Mouse (Mus musculus) stomach, embryonic 16.5 days (tissue): Measurements from ENCODE around the gene Grik5. TPM values are rescaled to one million over a fixed set of nuclear protein-coding genes. Genes with fewer than 3 reads are reported as not detected.

Source experiments
- ATAC-seq: fragments of 200-750 bp; cut with Nextera tagmentation; 2 replicates; pipeline ENCODE4 v1.8.0; 2017; ENCODE audit warnings: moderate number of reproducible peaks, moderate TSS enrichment; ENCODE audit not compliant: insufficient read depth, low FRiP score
- H3K27ac ChIP-seq: fragments of 300-500 bp; sonication (generic); 2 replicates; pipeline ENCODE4 v1.5.1; 2014; ENCODE audit warnings: low read length
- H3K27me3 ChIP-seq: fragments of 300-500 bp; sonication (generic); 2 replicates; pipeline ENCODE4 v1.6.1; 2014; ENCODE audit warnings: low read length, control low read depth, mixed read lengths; ENCODE audit not compliant: control insufficient read depth, insufficient read depth
- H3K36me3 ChIP-seq: fragments of 300-500 bp; sonication (generic); 2 replicates; pipeline ENCODE4 v1.6.1; 2014; ENCODE audit warnings: low read length; ENCODE audit not compliant: control insufficient read depth, insufficient read depth
- H3K4me1 ChIP-seq: fragments of 300-500 bp; sonication (generic); 2 replicates; pipeline ENCODE4 v1.6.1; 2014; ENCODE audit warnings: low read length, control low read depth, mixed read lengths; ENCODE audit not compliant: control insufficient read depth, insufficient read depth
- H3K4me2 ChIP-seq: fragments of 300-500 bp; sonication (generic); 2 replicates; pipeline ENCODE4 v1.6.1; 2014; ENCODE audit warnings: low read depth, low read length, mixed read lengths
- H3K4me3 ChIP-seq: fragments of 300-500 bp; sonication (generic); replicated peaks from 2 replicates; pipeline ENCODE4 v1.5.1; 2014; ENCODE audit warnings: mild to moderate bottlenecking, low read length
- H3K9ac ChIP-seq: fragments of 300-500 bp; sonication (generic); 2 replicates; pipeline ENCODE4 v1.6.1; 2014; ENCODE audit warnings: low read length
- H3K9me3 ChIP-seq: fragments of 300-500 bp; sonication (generic); replicated peaks from 2 replicates; pipeline ENCODE4 v1.6.1; 2016; ENCODE audit warnings: low read length, control low read depth; ENCODE audit not compliant: control insufficient read depth
- WGBS: fragments of 180-500 bp; shearing (Covaris S2); extraction: QIAGEN DNeasy Blood & Tissue Kit; methylation state at CpG from one replicate; pipeline ENCODE4 v1.1.7; 2014; 5-methylcytosine and 5-hydroxymethylcytosine counted together
- polyA plus RNA-seq: library from polyadenylated mRNA; unstranded; fragments of >200 nt; fragmentation: Nextera tagmentation; extraction: Ambion mirVana; gene quantifications from 2 replicates; pipeline ENCODE4 v1.2.1, GENCODE M21; 2015

Grik5 gene
- polyA plus RNA-seq, 1 experiment from 2014 or later: 4.0 TPM

- H3K27ac ChIP-seq: no peak overlapping the region
- no peak overlapping the region for H3K4me3 ChIP-seq
- no peaks in the 10 kb centered on the region for H3K9me3 ChIP-seq
- H3K27me3 ChIP-seq: no peaks in the 10 kb centered on the region
- H3K9ac ChIP-seq: no peak overlapping the region
- no peak for ATAC-seq
- no peak overlapping the region for H3K4me2 ChIP-seq
- 72% methylated on average over 14 of the region's 14 CpGs for WGBS
- H3K36me3 ChIP-seq: no peaks in the 10 kb centered on the region
- no peaks in the 10 kb centered on the region for H3K4me1 ChIP-seq
These were observed 84.2 kb downstream of the Grik5 start for GRCm38 (mm10) chr7:24987941-24988340.

GRCm38 (mm10) chr7:24985799-24986198, 86.3 kb downstream of the Grik5 start:
- H3K27me3 ChIP-seq: no peaks in the 10 kb centered on the region
- 73% methylated on average over 5 of the region's 5 CpGs for WGBS
- ATAC-seq: no peak
- no peak overlapping the region for H3K4me3 ChIP-seq
- no peak overlapping the region for H3K27ac ChIP-seq
- H3K9me3 ChIP-seq: no peaks in the 10 kb centered on the region
- no peak overlapping the region for H3K4me2 ChIP-seq
- H3K9ac ChIP-seq: no peak overlapping the region
- no peaks in the 10 kb centered on the region for H3K36me3 ChIP-seq
- no peaks in the 10 kb centered on the region for H3K4me1 ChIP-seq

DNA sequence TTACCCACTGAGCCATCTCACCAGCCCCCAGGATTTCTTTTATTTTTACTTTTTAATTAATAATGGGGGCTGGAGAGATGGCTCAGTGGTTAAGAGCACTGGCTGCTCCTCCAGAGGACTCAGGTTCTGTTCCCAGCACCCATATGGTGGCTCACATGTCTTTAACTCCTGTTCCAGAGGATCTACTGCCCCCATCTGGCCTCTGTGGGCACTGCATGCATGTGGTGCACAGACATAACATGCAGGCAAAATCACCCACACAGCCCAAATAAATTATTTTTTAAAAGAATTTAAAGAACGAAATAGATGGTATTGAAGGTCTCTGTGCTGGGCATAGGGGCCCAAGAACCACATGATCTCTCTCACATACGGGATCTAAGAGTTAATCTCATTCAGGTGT, 87.8 kb downstream of the Grik5 start:
- no peaks in the 10 kb centered on the region for H3K4me1 ChIP-seq
- ATAC-seq: no peak
- no peaks in the 10 kb centered on the region for H3K9me3 ChIP-seq
- H3K27me3 ChIP-seq: no peaks in the 10 kb centered on the region
- no peak overlapping the region for H3K27ac ChIP-seq
- H3K36me3 ChIP-seq: no peaks in the 10 kb centered on the region
- no peak overlapping the region for H3K4me3 ChIP-seq
- H3K9ac ChIP-seq: no peak overlapping the region
- H3K4me2 ChIP-seq: no peak overlapping the region
- 84% methylated on average over 2 of the region's 2 CpGs for WGBS

- Histone ChIP-seq H3K27me3 (no peaks in the 10 kb centered on the region), H3K4me2 (no peak overlapping the region), H3K36me3 (no peaks in the 10 kb centered on the region), H3K4me1 (no peaks in the 10 kb centered on the region), H3K4me3 (no peak overlapping the region), H3K9me3 (no peaks in the 10 kb centered on the region), H3K9ac (no peak overlapping the region), H3K27ac (no peak overlapping the region)
- no peak for ATAC-seq
- WGBS: 79% methylated on average over 5 of the region's 5 CpGs
These were observed 88.8 kb downstream of the Grik5 start for GRCm38 (mm10) chr7:24983396-24983795.

DNA sequence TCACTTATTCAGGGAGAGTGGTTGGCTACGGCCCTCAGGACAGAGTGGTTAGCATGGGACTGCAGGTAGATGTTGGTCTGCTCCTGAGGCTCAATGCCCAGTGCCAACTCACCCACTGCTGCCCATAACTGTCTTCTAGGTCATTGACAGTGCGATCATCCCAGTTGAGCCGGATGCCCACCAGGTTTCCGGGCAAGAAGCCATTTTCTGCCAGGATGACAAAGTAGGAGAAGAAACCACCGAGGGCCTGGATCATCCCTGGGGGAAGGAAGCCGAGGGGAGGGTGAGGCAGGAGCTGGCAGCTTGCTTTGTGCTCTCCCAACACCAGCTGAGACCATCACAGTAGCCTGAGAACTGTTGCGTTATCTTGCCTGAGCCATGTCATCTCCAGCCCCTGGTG, 91.7 kb downstream of the Grik5 start:
- 81% methylated on average over 7 of the region's 7 CpGs for WGBS
- Histone ChIP-seq H3K4me1 (no peaks in the 10 kb centered on the region), H3K27ac (no peak overlapping the region), H3K9me3 (no peaks in the 10 kb centered on the region), H3K36me3 (no peaks in the 10 kb centered on the region), H3K27me3 (no peaks in the 10 kb centered on the region), H3K4me2 (no peak overlapping the region), H3K9ac (no peak overlapping the region), H3K4me3 (no peak overlapping the region)
- no peak for ATAC-seq

DNA sequence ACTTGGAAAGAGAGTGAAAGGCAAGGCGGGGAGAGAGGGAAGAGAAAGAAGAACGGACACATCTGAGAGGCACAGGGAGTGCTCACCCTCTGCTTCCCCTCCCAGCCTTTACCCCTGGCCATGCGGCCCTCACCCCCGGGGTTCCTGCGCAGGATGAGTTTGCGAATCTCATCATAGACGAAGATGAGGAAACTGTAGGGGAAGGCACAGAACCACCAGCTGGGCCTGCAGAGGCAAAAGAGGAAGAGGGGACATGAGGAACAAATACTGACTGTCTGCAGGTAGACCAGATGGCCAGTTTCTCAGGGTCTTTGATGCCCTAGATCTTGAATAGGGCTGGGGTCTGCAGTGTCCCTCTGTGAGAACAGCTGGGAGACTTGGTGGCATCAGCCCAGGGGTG, 93.4 kb downstream of the Grik5 start:
- H3K4me2 ChIP-seq: no peak overlapping the region
- 78% methylated on average over 7 of the region's 7 CpGs for WGBS
- H3K9me3 ChIP-seq: no peaks in the 10 kb centered on the region
- H3K27me3 ChIP-seq: no peaks in the 10 kb centered on the region
- no peaks in the 10 kb centered on the region for H3K4me1 ChIP-seq
- H3K9ac ChIP-seq: no peak overlapping the region
- no peak overlapping the region for H3K27ac ChIP-seq
- no peak overlapping the region for H3K4me3 ChIP-seq
- ATAC-seq: no peak
- H3K36me3 ChIP-seq: no peaks in the 10 kb centered on the region

- Histone ChIP-seq H3K27me3 (no peaks in the 10 kb centered on the region), H3K9me3 (no peaks in the 10 kb centered on the region), H3K4me2 (no peak overlapping the region), H3K4me3 (no peak overlapping the region), H3K36me3 (peaks cover 4% of the 10 kb centered on the region; the same call in 1 of the 2 replicates), H3K9ac (no peak overlapping the region), H3K27ac (no peak overlapping the region), H3K4me1 (peaks cover 10% of the 10 kb centered on the region; the same call in 1 of the 2 replicates)
- WGBS: 29% methylated on average over 9 of the region's 9 CpGs
- ATAC-seq: no peak
These were observed 97.1 kb downstream of the Grik5 start for GRCm38 (mm10) chr7:24974893-24975595.

DNA sequence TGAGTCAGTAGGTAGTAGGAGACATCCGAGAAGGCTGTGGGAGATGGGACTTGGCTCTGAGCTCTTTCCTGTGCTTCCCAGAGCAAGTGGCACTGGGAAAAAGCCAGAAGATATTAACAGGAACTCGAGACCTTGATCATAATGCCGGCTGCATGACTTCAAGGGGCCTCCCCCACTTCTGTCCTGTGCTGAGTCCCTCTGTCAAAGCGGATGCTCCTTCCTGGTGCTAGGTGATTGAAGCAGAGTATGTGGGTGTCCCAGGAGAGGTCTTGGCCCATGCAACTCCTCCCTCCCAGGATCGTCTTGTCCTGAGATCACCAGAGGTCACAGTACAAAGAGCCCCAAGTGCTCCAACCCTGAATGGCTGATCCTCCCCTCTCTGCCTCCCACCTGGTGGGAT, 98.2 kb downstream of the Grik5 start:
- H3K9ac ChIP-seq: no peak overlapping the region
- no peaks in the 10 kb centered on the region for H3K9me3 ChIP-seq
- peaks cover 8% of the 10 kb centered on the region; the same call in 1 of the 2 replicates for H3K36me3 ChIP-seq
- WGBS: 69% methylated on average over 5 of the region's 5 CpGs
- ATAC-seq: no peak
- H3K4me3 ChIP-seq: no peak overlapping the region
- peaks cover 10% of the 10 kb centered on the region; the same call in 1 of the 2 replicates for H3K4me1 ChIP-seq
- H3K4me2 ChIP-seq: no peak overlapping the region
- H3K27me3 ChIP-seq: no peaks in the 10 kb centered on the region
- no peak overlapping the region for H3K27ac ChIP-seq

DNA sequence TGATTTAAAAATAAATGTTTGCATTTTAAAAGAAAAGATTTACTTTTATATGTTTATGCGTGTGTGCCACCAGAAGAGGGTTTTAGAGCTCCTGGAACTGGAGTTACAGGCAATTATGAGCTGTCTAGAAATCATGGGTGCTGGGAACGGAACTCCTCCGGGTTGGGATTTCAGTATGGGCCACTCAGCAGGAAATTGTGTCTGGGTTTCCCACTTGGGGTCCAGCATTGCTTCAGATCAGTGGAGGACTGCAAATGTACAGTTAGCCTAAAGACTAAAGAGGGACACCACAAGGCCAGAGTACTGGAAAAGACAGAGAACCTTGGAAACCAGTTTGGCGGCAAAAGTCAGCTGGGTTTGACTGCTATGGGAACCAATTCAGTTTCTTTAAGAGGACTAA, 98.9 kb downstream of the Grik5 start:
- Histone ChIP-seq H3K4me3 (no peak overlapping the region), H3K9ac (no peak overlapping the region), H3K36me3 (peaks cover 8% of the 10 kb centered on the region; the same call in 1 of the 2 replicates), H3K27ac (no peak overlapping the region), H3K4me2 (no peak overlapping the region), H3K9me3 (no peaks in the 10 kb centered on the region), H3K4me1 (peaks cover 10% of the 10 kb centered on the region; the same call in 1 of the 2 replicates), H3K27me3 (no peaks in the 10 kb centered on the region)
- WGBS: 78% methylated on average over 4 of the region's 4 CpGs
- no peak for ATAC-seq
